Mouse (Mus musculus): ENCODE data around the gene 4930432M17Rik. TPM values are rescaled to one million over a fixed set of nuclear protein-coding genes. Genes with fewer than 3 reads are reported as not detected.

4930432M17Rik gene
- total and polyA plus RNA-seq, 2 experiments from 2014 or later = not detected

DNA sequence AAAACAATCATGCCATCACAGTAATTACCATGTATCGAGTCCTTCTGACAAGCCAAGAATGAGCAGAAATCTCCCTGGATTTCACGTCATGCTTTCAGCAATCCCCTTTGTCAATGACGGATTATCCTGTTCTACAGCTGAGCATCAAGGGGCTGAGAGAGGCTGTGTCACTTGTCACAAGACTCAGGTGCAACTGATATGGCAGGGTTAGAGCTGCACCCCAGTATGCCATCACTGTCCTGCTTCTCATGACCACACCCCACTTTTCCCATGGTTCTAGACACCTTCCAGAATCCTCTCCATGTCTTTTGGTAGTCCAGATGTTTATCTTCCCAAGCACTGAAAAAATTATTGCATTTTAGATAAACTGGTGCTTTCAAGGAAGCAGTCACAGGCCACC is 8.9 kb downstream of the 4930432M17Rik start:
- TF ChIP-seq CTCF (IDR thresholded peaks at IDR 0.05) = no peak
- H3K36me3 ChIP-seq (ENCODE audit: insufficient read depth, low read length) = no peaks in the 10 kb centered on the region
- H3K4me2 ChIP-seq (ENCODE audit: low read depth, low read length, poor library complexity, severe bottlenecking) = no peak overlapping the region
- DNase-seq (ENCODE audit: low spot score) = no peak
- no peaks in the 10 kb centered on the region for H3K27me3 ChIP-seq (ENCODE audit: insufficient read depth, low read length)
- H3K9ac ChIP-seq (replicated peaks; ENCODE audit: low read length, poor library complexity, severe bottlenecking) = no peak overlapping the region
- H3K4me3 ChIP-seq (ENCODE audit: low read depth, low read length) = no peak overlapping the region
- H3K27ac ChIP-seq (ENCODE audit: low read depth, low read length) = no peak overlapping the region
- ATAC-seq (ENCODE audit: low FRiP score) = no peak
- no peaks in the 10 kb centered on the region for H3K4me1 ChIP-seq (ENCODE audit: insufficient read depth, low read length)
- no peaks in the 10 kb centered on the region for H3K9me3 ChIP-seq (ENCODE audit: low read length)
- 21% methylated on average over 3 of the region's 3 CpGs for WGBS

DNA sequence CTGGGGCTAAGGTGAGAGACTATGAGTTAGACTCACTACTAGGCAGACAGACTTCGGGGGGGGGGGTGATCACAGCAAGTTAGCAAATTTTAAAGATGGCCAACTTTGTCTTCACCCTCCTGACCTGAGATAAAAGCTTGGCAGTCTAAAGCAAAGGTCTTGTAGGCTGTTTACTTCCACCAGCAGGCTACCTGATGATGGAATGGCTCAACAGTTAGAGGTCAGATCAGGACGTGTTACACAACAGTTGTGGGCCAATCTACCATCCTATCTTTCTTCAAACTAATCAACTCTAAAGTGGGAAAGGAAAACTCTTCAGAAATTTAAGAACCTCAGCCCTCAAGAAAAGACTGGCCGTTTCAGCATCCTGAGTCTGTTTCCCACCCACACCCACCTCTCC is 9.6 kb downstream of the 4930432M17Rik start:
- Histone ChIP-seq H3K4me1 (ENCODE audit: insufficient read depth, low read length) (no peaks in the 10 kb centered on the region), H3K27ac (ENCODE audit: low read depth, low read length) (no peak overlapping the region), H3K4me2 (ENCODE audit: low read depth, low read length, poor library complexity, severe bottlenecking) (no peak overlapping the region), H3K4me3 (ENCODE audit: low read depth, low read length) (no peak overlapping the region), H3K9me3 (ENCODE audit: low read length) (no peaks in the 10 kb centered on the region), H3K9ac (replicated peaks; ENCODE audit: low read length, poor library complexity, severe bottlenecking) (no peak overlapping the region), H3K36me3 (ENCODE audit: insufficient read depth, low read length) (no peaks in the 10 kb centered on the region), H3K27me3 (ENCODE audit: insufficient read depth, low read length) (no peaks in the 10 kb centered on the region)
- DNase-seq (ENCODE audit: low spot score) (no peak), ATAC-seq (ENCODE audit: low FRiP score) (no peak)
- WGBS = 92% methylated on average over 3 of the region's 3 CpGs
- TF ChIP-seq CTCF (IDR thresholded peaks at IDR 0.05) = no peak

DNA sequence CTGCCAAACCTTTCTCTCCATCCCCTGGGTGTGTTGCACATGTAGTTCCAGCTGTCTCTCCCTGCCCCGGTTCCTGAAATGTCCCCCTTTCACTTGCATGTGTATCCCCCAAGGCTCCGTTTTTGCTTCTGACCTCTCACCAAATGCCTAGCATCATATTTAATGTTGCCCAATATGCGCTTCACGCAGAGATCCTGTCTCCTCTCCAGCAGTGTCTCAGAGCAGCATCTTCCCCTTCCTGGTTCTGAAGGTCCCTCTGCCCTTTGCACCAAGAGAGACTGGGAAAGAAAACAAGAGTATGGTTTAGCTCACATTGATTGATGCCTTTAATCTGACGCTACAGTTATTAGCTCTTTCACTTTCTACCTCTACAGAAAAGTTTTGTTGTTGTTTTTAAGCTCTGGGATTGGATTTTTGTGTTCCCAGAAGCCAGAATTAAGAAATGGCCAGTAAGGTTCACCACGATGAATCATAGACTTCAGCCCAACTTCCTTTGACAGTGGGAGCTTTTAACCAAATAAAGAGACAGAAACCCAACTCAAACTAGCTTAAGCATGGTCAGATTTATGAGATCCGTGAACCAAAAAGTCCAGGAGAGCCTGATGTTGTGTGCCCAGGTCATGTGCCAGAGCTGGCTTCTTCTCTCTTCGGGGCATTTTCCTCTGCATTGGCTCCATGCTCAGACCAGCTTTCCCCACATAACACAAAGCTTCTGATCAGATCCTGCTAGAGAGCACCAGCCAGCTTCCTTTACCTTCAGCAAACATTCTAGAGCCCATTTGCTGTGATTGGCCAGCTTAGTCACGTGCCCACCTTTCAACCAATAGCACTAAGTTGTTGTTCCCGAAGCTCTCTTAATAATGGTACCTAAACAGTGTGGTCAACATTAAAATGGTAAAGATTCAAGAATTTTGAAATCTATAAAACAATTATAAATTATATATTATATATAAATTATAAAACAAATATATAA is 12.2 kb downstream of the 4930432M17Rik start:
- Histone ChIP-seq H3K9ac (replicated peaks; ENCODE audit: low read length, poor library complexity, severe bottlenecking) (no peak overlapping the region), H3K4me1 (ENCODE audit: insufficient read depth, low read length) (no peaks in the 10 kb centered on the region), H3K36me3 (ENCODE audit: insufficient read depth, low read length) (no peaks in the 10 kb centered on the region), H3K4me3 (ENCODE audit: low read depth, low read length) (no peak overlapping the region), H3K27ac (ENCODE audit: low read depth, low read length) (no peak overlapping the region), H3K27me3 (ENCODE audit: insufficient read depth, low read length) (no peaks in the 10 kb centered on the region), H3K4me2 (ENCODE audit: low read depth, low read length, poor library complexity, severe bottlenecking) (no peak overlapping the region), H3K9me3 (ENCODE audit: low read length) (no peaks in the 10 kb centered on the region)
- TF ChIP-seq CTCF (IDR thresholded peaks at IDR 0.05) = no peak
- ATAC-seq (ENCODE audit: low FRiP score) (no peak), DNase-seq (ENCODE audit: low spot score) (no peak)
- 89% methylated on average over 10 of the region's 10 CpGs for WGBS

DNA sequence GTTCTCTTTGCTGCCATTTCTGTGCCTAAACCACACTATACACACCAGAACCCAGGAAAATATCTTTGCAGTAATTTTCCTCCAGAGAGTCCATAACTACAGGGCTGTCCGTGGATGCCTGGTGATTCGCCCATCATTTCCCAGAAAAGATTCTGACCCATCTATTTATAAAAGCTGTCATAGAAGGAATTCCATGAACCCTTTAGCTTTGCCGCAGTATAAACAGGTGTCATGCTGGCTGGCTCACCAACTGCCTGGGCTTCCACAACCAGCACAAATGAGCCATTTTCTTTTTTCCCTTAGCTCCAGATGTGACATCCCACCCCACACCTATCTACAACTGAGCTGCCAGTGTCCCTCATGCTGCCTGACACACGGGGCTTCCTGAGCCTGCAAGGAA is 14.0 kb downstream of the 4930432M17Rik start:
- ATAC-seq (ENCODE audit: low FRiP score) (no peak), DNase-seq (ENCODE audit: low spot score) (no peak)
- Histone ChIP-seq H3K27ac (ENCODE audit: low read depth, low read length) (no peak overlapping the region), H3K27me3 (ENCODE audit: insufficient read depth, low read length) (no peaks in the 10 kb centered on the region), H3K9me3 (ENCODE audit: low read length) (no peaks in the 10 kb centered on the region), H3K36me3 (ENCODE audit: insufficient read depth, low read length) (no peaks in the 10 kb centered on the region), H3K4me1 (ENCODE audit: insufficient read depth, low read length) (no peaks in the 10 kb centered on the region), H3K4me3 (ENCODE audit: low read depth, low read length) (no peak overlapping the region), H3K4me2 (ENCODE audit: low read depth, low read length, poor library complexity, severe bottlenecking) (no peak overlapping the region), H3K9ac (replicated peaks; ENCODE audit: low read length, poor library complexity, severe bottlenecking) (no peak overlapping the region)
- WGBS = 78% methylated on average over 4 of the region's 4 CpGs
- TF ChIP-seq CTCF (IDR thresholded peaks at IDR 0.05) = no peak

DNA sequence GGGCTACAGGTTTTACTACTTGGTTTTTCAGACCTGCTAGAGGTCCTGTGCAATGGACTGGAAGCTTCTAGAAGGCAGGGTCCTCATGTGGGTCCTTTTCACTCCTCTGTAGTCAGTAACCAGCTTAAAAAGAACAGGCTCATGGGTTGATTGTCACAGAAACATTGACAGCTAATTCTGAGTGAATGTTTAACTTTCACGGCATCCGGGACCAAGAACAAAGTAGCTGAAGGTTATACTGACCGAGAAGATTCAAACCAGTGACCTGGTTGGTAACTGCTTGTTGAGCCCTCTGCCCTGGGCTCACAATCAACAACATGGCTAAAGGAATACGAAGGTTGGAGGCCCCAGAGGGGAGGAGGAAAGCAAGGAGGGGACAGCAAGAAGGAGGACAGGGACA is 14.4 kb downstream of the 4930432M17Rik start:
- Histone ChIP-seq H3K4me2 (ENCODE audit: low read depth, low read length, poor library complexity, severe bottlenecking) (no peak overlapping the region), H3K27ac (ENCODE audit: low read depth, low read length) (no peak overlapping the region), H3K9ac (replicated peaks; ENCODE audit: low read length, poor library complexity, severe bottlenecking) (no peak overlapping the region), H3K9me3 (ENCODE audit: low read length) (no peaks in the 10 kb centered on the region), H3K27me3 (ENCODE audit: insufficient read depth, low read length) (no peaks in the 10 kb centered on the region), H3K36me3 (ENCODE audit: insufficient read depth, low read length) (no peaks in the 10 kb centered on the region), H3K4me3 (ENCODE audit: low read depth, low read length) (no peak overlapping the region), H3K4me1 (ENCODE audit: insufficient read depth, low read length) (no peaks in the 10 kb centered on the region)
- ATAC-seq (ENCODE audit: low FRiP score) (no peak), DNase-seq (ENCODE audit: low spot score) (no peak)
- 87% methylated on average over 4 of the region's 4 CpGs for WGBS
- no peak for TF ChIP-seq CTCF (IDR thresholded peaks at IDR 0.05)

DNA sequence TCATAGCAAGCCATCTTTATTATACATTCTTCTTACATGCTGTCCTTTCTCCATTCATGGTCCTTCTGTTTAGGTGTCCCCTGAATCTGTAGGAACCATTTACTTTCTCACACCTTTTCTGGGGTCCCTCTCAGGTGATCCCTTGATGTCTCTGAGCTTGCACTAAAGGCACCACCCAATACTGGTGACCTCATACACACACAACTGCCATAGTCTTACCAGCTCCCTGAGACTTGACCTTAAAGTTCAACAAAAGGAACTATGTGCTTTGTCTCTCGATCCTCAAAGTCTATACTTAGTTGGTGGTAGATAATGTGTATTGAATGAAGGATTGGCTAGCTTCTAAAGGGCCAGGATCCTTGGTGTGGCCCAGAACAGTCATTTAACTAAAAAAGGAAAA is 15.4 kb downstream of the 4930432M17Rik start:
- Histone ChIP-seq H3K9me3 (ENCODE audit: low read length) (no peaks in the 10 kb centered on the region), H3K27ac (ENCODE audit: low read depth, low read length) (no peak overlapping the region), H3K4me1 (ENCODE audit: insufficient read depth, low read length) (no peaks in the 10 kb centered on the region), H3K4me2 (ENCODE audit: low read depth, low read length, poor library complexity, severe bottlenecking) (no peak overlapping the region), H3K9ac (replicated peaks; ENCODE audit: low read length, poor library complexity, severe bottlenecking) (no peak overlapping the region), H3K4me3 (ENCODE audit: low read depth, low read length) (no peak overlapping the region), H3K27me3 (ENCODE audit: insufficient read depth, low read length) (no peaks in the 10 kb centered on the region), H3K36me3 (ENCODE audit: insufficient read depth, low read length) (no peaks in the 10 kb centered on the region)
- no peak for ATAC-seq (ENCODE audit: low FRiP score)
- WGBS = 66% methylated on average over 1 of the region's 1 CpGs
- DNase-seq (ENCODE audit: low spot score) = no peak
- no peak for TF ChIP-seq CTCF (IDR thresholded peaks at IDR 0.05)
